Mouse (Mus musculus) CH12.LX (cell line): ENCODE measurements at regions not wholly inside any gene's neighbourhood (a gene's known extent, or its start where the extent isn't known, plus 50 kb on each side); places are given as distances from the start of the nearest gene placed in this dataset.

ENCODE experiments used
- DNase-seq: peaks from one replicate; pipeline ENCODE4 v3.0.0-alpha.2; 2013; ENCODE audit errors: extremely low read depth
- H3K27ac ChIP-seq: 2 replicates; pipeline ENCODE4 v1.5.1; 2012; ENCODE audit warnings: low read depth, mild to moderate bottlenecking, control low read depth, moderate library complexity; ENCODE audit not compliant: insufficient read depth
- H3K27me3 ChIP-seq: replicated peaks from 2 replicates; pipeline ENCODE3; 2012; ENCODE audit warnings: inconsistent platforms
- H3K36me3 ChIP-seq, 2 experiments: replicated peaks in 1 of 2; 2 replicates each; pipeline versions ENCODE3 to v1.6.1; 2012; ENCODE audit warnings: inconsistent platforms in 1 of 2, low read length in 1 of 2, mild to moderate bottlenecking in 1 of 2, mixed read lengths in 1 of 2, moderate library complexity in 1 of 2; ENCODE audit not compliant: control insufficient read depth in 1 of 2, insufficient read depth in 1 of 2
- H3K4me1 ChIP-seq, 2 experiments: 2 replicates each; pipeline ENCODE4 v1.6.1; 2012; ENCODE audit warnings: inconsistent platforms in 1 of 2, moderate library complexity in 1 of 2; ENCODE audit not compliant: insufficient read depth in 2 of 2, control insufficient read depth in 1 of 2
- H3K4me2 ChIP-seq: 2 replicates; pipeline ENCODE4 v1.6.1; 2012; ENCODE audit warnings: low read depth, mild to moderate bottlenecking, control low read depth; ENCODE audit not compliant: poor library complexity, insufficient read depth, severe bottlenecking
- H3K4me3 ChIP-seq, 3 experiments: fragments of 150-350 bp in 1 of 3; sonication (generic) in 1 of 3; replicated peaks in 1 of 3; 2 replicates each; pipeline versions ENCODE3 to v1.5.1; 2011 to 2012; ENCODE audit warnings: low read depth in 2 of 3, low read length in 2 of 3, mild to moderate bottlenecking in 2 of 3, moderate library complexity in 2 of 3, control low read depth in 1 of 3, improper control_type of control experiment in 1 of 3, inconsistent platforms in 1 of 3, mixed read lengths in 1 of 3; ENCODE audit not compliant: poor library complexity in 1 of 3
- H3K79me2 ChIP-seq: replicated peaks from 2 replicates; pipeline ENCODE4 v1.6.1; 2012; ENCODE audit warnings: mild to moderate bottlenecking, moderate library complexity; ENCODE audit not compliant: control insufficient read depth, poor library complexity, insufficient read depth, severe bottlenecking; ENCODE audit errors: extremely low read depth
- H3K9ac ChIP-seq: 2 replicates; pipeline ENCODE4 v1.6.1; 2012; ENCODE audit warnings: low read depth, mild to moderate bottlenecking, control low read depth, moderate library complexity; ENCODE audit not compliant: insufficient read depth
- H3K9me3 ChIP-seq: replicated peaks from 2 replicates; pipeline ENCODE3; 2012; ENCODE audit warnings: low read length, inconsistent platforms, mixed read lengths
- BHLHE40 ChIP-seq: IDR thresholded peaks from 2 replicates; pipeline ENCODE4 v1.6.1; 2011; ENCODE audit warnings: mild to moderate bottlenecking, low read depth, low read length, improper control_type of control experiment
- CHD1 ChIP-seq: IDR thresholded peaks from 2 replicates; pipeline ENCODE4 v1.6.1; 2012; ENCODE audit warnings: low read depth, low read length, improper control_type of control experiment, inconsistent platforms
- E2F4 ChIP-seq: IDR thresholded peaks from 2 replicates; pipeline ENCODE4 v1.6.1; 2011; ENCODE audit warnings: low read depth, low read length, improper control_type of control experiment; ENCODE audit not compliant: insufficient replicate concordance
- ELF1 ChIP-seq: IDR thresholded peaks from 2 replicates; pipeline ENCODE4 v1.6.1; 2014; ENCODE audit warnings: low read depth, mild to moderate bottlenecking, inconsistent platforms, low read length, improper control_type of control experiment
- EP300 ChIP-seq: IDR thresholded peaks from 2 replicates; pipeline ENCODE4 v1.6.1; 2011; ENCODE audit warnings: low read length, improper control_type of control experiment
- GABPA ChIP-seq: IDR thresholded peaks from 2 replicates; pipeline ENCODE4 v1.6.1; 2012; ENCODE audit warnings: low read depth, low read length, improper control_type of control experiment, inconsistent platforms; ENCODE audit not compliant: insufficient replicate concordance
- KAT2A ChIP-seq: IDR thresholded peaks from 2 replicates; pipeline ENCODE4 v1.6.1; 2012; ENCODE audit warnings: low read length, improper control_type of control experiment, inconsistent platforms; ENCODE audit not compliant: insufficient replicate concordance
- MAX ChIP-seq: IDR thresholded peaks from 2 replicates; pipeline ENCODE4 v1.6.1; 2011; ENCODE audit warnings: low read length, improper control_type of control experiment
- MAZ ChIP-seq: IDR thresholded peaks from 2 replicates; pipeline ENCODE4 v1.6.1; 2012; ENCODE audit warnings: low read depth, mild to moderate bottlenecking, inconsistent platforms, low read length, improper control_type of control experiment, moderate library complexity
- MEF2A ChIP-seq: IDR thresholded peaks from 2 replicates; pipeline ENCODE4 v1.6.1; 2014; ENCODE audit warnings: low read depth, mild to moderate bottlenecking, inconsistent platforms, low read length, improper control_type of control experiment, borderline replicate concordance
- MYC ChIP-seq: IDR thresholded peaks from 2 replicates; pipeline ENCODE4 v1.6.1; 2011; ENCODE audit warnings: low read depth, mild to moderate bottlenecking, improper control_type of control experiment, low read length
- NRF1 ChIP-seq: IDR thresholded peaks from 2 replicates; pipeline ENCODE4 v1.6.1; 2014; ENCODE audit warnings: low read depth, mild to moderate bottlenecking, inconsistent platforms, low read length, improper control_type of control experiment, moderate library complexity
- PAX5 ChIP-seq: IDR thresholded peaks from 2 replicates; pipeline ENCODE4 v1.6.1; 2012; ENCODE audit warnings: low read length, inconsistent platforms, mixed read lengths
- POLR2A ChIP-seq: IDR thresholded peaks from 2 replicates; pipeline ENCODE4 v1.6.1; 2011; ENCODE audit warnings: low read depth, mild to moderate bottlenecking, improper control_type of control experiment, low read length
- POLR2AphosphoS2 ChIP-seq: IDR thresholded peaks from 2 replicates; pipeline ENCODE4 v1.6.1; 2011; ENCODE audit warnings: low read depth, low read length, improper control_type of control experiment
- RAD21 ChIP-seq: IDR thresholded peaks from 2 replicates; pipeline ENCODE4 v1.6.1; 2011; ENCODE audit warnings: low read depth, mild to moderate bottlenecking, low read length, improper control_type of control experiment, moderate library complexity
- SMC3 ChIP-seq: IDR thresholded peaks from 2 replicates; pipeline ENCODE4 v1.6.1; 2011; ENCODE audit warnings: low read depth, low read length, improper control_type of control experiment
- TBP ChIP-seq: conservative IDR thresholded peaks from 2 replicates; pipeline ENCODE4 v1.6.1; 2011; ENCODE audit warnings: low read depth, low read length, improper control_type of control experiment
- USF2 ChIP-seq: conservative IDR thresholded peaks from 2 replicates; pipeline ENCODE4 v1.6.1; 2011; ENCODE audit warnings: low read depth, low read length, improper control_type of control experiment
- ZC3H11A ChIP-seq: IDR thresholded peaks from 2 replicates; pipeline ENCODE4 v1.6.1; 2012; ENCODE audit warnings: low read depth, mild to moderate bottlenecking, inconsistent platforms, low read length, improper control_type of control experiment
- ZKSCAN1 ChIP-seq: IDR thresholded peaks from 2 replicates; pipeline ENCODE4 v1.6.1; 2012; ENCODE audit warnings: low read depth, inconsistent platforms, low read length, improper control_type of control experiment, borderline replicate concordance
- ZNF384 ChIP-seq: IDR thresholded peaks from 2 replicates; pipeline ENCODE4 v1.6.1; 2012; ENCODE audit warnings: low read depth, low read length, improper control_type of control experiment, inconsistent platforms
- dilution Hi-C: fragments of 300-500 bp; cut with MboI; formaldehyde crosslinking; loops from 2 replicates; pipeline ENCODE4 v1.14.3; 2020; ENCODE audit warnings: low sequenced_read_pairs; ENCODE audit not compliant: extremely low pct_unique_long_range_greater_than_20kb, extremely low pct_ligation_motif_present
- in situ Hi-C: fragments of 300-500 bp; cut with MboI; formaldehyde crosslinking; loops from 3 replicates; pipeline ENCODE4 v1.14.3; 2019; ENCODE audit warnings: low sequenced_read_pairs, low pct_ligation_motif_present, low pct_unique_long_range_greater_than_20kb, mixed read lengths

GRCm38 (mm10) chr3:59462341-59463158 lies 118.4 kb upstream of the Igsf10 start:
- Histone ChIP-seq H3K79me2 (no peaks in the 10 kb centered on the region), H3K9ac (no peak overlapping the region), H3K4me2 (no peak overlapping the region), H3K9me3 (no peaks in the 10 kb centered on the region), H3K27ac (no peak overlapping the region), H3K4me1 (no peaks in the 10 kb centered on the region), H3K4me3 (no peak overlapping the region), H3K27me3 (no peaks in the 10 kb centered on the region), H3K36me3 (no peaks in the 10 kb centered on the region)
- dilution Hi-C loops (no loop called here), in situ Hi-C loops (no loop called here)
- no peak for TF ChIP-seq TBP
- no peak for TF ChIP-seq RAD21
- TF ChIP-seq KAT2A = no peak
- TF ChIP-seq MEF2A = no peak
- TF ChIP-seq PAX5 = no peak
- TF ChIP-seq ZKSCAN1 = no peak
- TF ChIP-seq MAZ = no peak
- no peak for TF ChIP-seq USF2
- no peak for TF ChIP-seq ELF1
- TF ChIP-seq ZC3H11A = no peak
- TF ChIP-seq MAX = no peak
- TF ChIP-seq CHD1 = no peak
- no peak for TF ChIP-seq MYC
- TF ChIP-seq E2F4 = no peak
- no peak for TF ChIP-seq BHLHE40
- TF ChIP-seq EP300 = no peak
- DNase-seq = no peak

GRCm38 (mm10) chr3:59456938-59457337 lies 112.7 kb upstream of the Igsf10 start:
- no peaks in the 10 kb centered on the region for H3K79me2 ChIP-seq
- TF ChIP-seq GABPA = no peak
- no peak for TF ChIP-seq EP300
- no peak for TF ChIP-seq POLR2AphosphoS2
- no peak for TF ChIP-seq KAT2A
- TF ChIP-seq CHD1 = no peak
- no peak for TF ChIP-seq NRF1
- no peak for TF ChIP-seq SMC3
- TF ChIP-seq POLR2A = no peak
- no peak for TF ChIP-seq ZKSCAN1
- TF ChIP-seq ZNF384 = no peak
- TF ChIP-seq RAD21 = no peak
- no peak for TF ChIP-seq USF2
- TF ChIP-seq TBP = no peak
- no peak for TF ChIP-seq ELF1
- no peak overlapping the region for H3K4me2 ChIP-seq
- no peak overlapping the region for H3K9ac ChIP-seq
- no peaks in the 10 kb centered on the region for H3K36me3 ChIP-seq
- no peaks in the 10 kb centered on the region for H3K27me3 ChIP-seq
- H3K4me3 ChIP-seq = no peak overlapping the region
- peaks cover 0 to 5% of the 10 kb centered on the region in 2 experiments; a peak in 1 of 4 replicates for H3K4me1 ChIP-seq
- no peak for DNase-seq
- in situ Hi-C loops (no loop called here), dilution Hi-C loops (no loop called here)
- no peak overlapping the region for H3K27ac ChIP-seq
- H3K9me3 ChIP-seq = no peaks in the 10 kb centered on the region
